Mouse (Mus musculus): Measurements from ENCODE around the gene Kif24.
"Not testable (repeated sequence)": the region's sequence is repeated elsewhere in the genome, so short reads cannot be mapped to it uniquely, and the experiment has no call there.

The Kif24 gene

GRCm38 (mm10) chr4:41493464-41494116 is 28.9 kb upstream of the Kif24 start:
- ATAC-seq (ENCODE audit: insufficient number of reproducible peaks, low FRiP score, low TSS enrichment), result no peak

- no peak for ATAC-seq (ENCODE audit: insufficient number of reproducible peaks, low FRiP score, low TSS enrichment)
Observed at GRCm38 (mm10) chr4:41492951-41493350, 28.3 kb upstream of the Kif24 start.

- ATAC-seq (ENCODE audit: insufficient number of reproducible peaks, low FRiP score, low TSS enrichment), result no peak
Observed at GRCm38 (mm10) chr4:41481601-41482017, 16.9 kb upstream of the Kif24 start.

GRCm38 (mm10) chr4:41480254-41480653 is 15.6 kb upstream of the Kif24 start:
- no peak for ATAC-seq (ENCODE audit: insufficient number of reproducible peaks, low FRiP score, low TSS enrichment)

GRCm38 (mm10) chr4:41479456-41479804 is 14.7 kb upstream of the Kif24 start:
- no peak for ATAC-seq (ENCODE audit: insufficient number of reproducible peaks, low FRiP score, low TSS enrichment)

GRCm38 (mm10) chr4:41478751-41479455 is 14.2 kb upstream of the Kif24 start:
- no peak for ATAC-seq (ENCODE audit: insufficient number of reproducible peaks, low FRiP score, low TSS enrichment)

GRCm38 (mm10) chr4:41477648-41478160 is 13.0 kb upstream of the Kif24 start:
- no peak for ATAC-seq (ENCODE audit: insufficient number of reproducible peaks, low FRiP score, low TSS enrichment)

- no peak for ATAC-seq (ENCODE audit: insufficient number of reproducible peaks, low FRiP score, low TSS enrichment)
Observed at GRCm38 (mm10) chr4:41471384-41471689, 6.7 kb upstream of the Kif24 start.

GRCm38 (mm10) chr4:41470684-41471383 is 6.1 kb upstream of the Kif24 start:
- no peak for ATAC-seq (ENCODE audit: insufficient number of reproducible peaks, low FRiP score, low TSS enrichment)

GRCm38 (mm10) chr4:41470051-41470683 is 5.5 kb upstream of the Kif24 start:
- no peak for ATAC-seq (ENCODE audit: insufficient number of reproducible peaks, low FRiP score, low TSS enrichment)

- no peak for ATAC-seq (ENCODE audit: insufficient number of reproducible peaks, low FRiP score, low TSS enrichment)
Observed at GRCm38 (mm10) chr4:41469199-41469598, 4.5 kb upstream of the Kif24 start.

GRCm38 (mm10) chr4:41468396-41469080 is 3.9 kb upstream of the Kif24 start:
- no peak for ATAC-seq (ENCODE audit: insufficient number of reproducible peaks, low FRiP score, low TSS enrichment)

- ATAC-seq (ENCODE audit: insufficient number of reproducible peaks, low FRiP score, low TSS enrichment), result no peak
Observed at GRCm38 (mm10) chr4:41465287-41465665, 589 bp upstream of the Kif24 start.

GRCm38 (mm10) chr4:41463051-41463738 is 1.5 kb downstream of the Kif24 start:
- not testable (repeated sequence) for ATAC-seq (ENCODE audit: insufficient number of reproducible peaks, low FRiP score, low TSS enrichment)

- ATAC-seq (ENCODE audit: insufficient number of reproducible peaks, low FRiP score, low TSS enrichment), result no peak
Observed at GRCm38 (mm10) chr4:41460690-41461089, 4.0 kb downstream of the Kif24 start.

- ATAC-seq (ENCODE audit: insufficient number of reproducible peaks, low FRiP score, low TSS enrichment), result no peak
Observed at GRCm38 (mm10) chr4:41447595-41447994, 17.1 kb downstream of the Kif24 start.

- ATAC-seq (ENCODE audit: insufficient number of reproducible peaks, low FRiP score, low TSS enrichment), result no peak
Observed at GRCm38 (mm10) chr4:41442790-41443302, 21.8 kb downstream of the Kif24 start.

- ATAC-seq (ENCODE audit: insufficient number of reproducible peaks, low FRiP score, low TSS enrichment), result no peak
Observed at GRCm38 (mm10) chr4:41438931-41439330, 25.8 kb downstream of the Kif24 start.

GRCm38 (mm10) chr4:41416966-41417365 is 47.7 kb downstream of the Kif24 start:
- ATAC-seq (ENCODE audit: insufficient number of reproducible peaks, low FRiP score, low TSS enrichment), result no peak

- no peak for ATAC-seq (ENCODE audit: insufficient number of reproducible peaks, low FRiP score, low TSS enrichment)
Observed at GRCm38 (mm10) chr4:41409341-41409740, 55.3 kb downstream of the Kif24 start.
